Mouse (Mus musculus) hindbrain, embryonic 16.5 days (tissue): ENCODE measurements around the gene Tenm2. TPM values are rescaled to one million over a fixed set of nuclear protein-coding genes. Genes with fewer than 3 reads are reported as not detected.

ENCODE experiments used
- ATAC-seq: fragments of 200-750 bp; cut with Nextera tagmentation; 2 replicates; pipeline ENCODE4 v1.8.0; 2017; ENCODE audit warnings: moderate TSS enrichment, moderate library complexity
- H3K27ac ChIP-seq: fragments of 300-500 bp; sonication (generic); 2 replicates; pipeline ENCODE4 v1.5.1; 2014; ENCODE audit warnings: low read depth, mild to moderate bottlenecking, control low read depth, low read length, moderate library complexity
- H3K27me3 ChIP-seq: fragments of 300-500 bp; sonication (generic); replicated peaks from 2 replicates; pipeline ENCODE4 v1.6.1; 2014; ENCODE audit warnings: low read length; ENCODE audit not compliant: control insufficient read depth, insufficient read depth
- H3K36me3 ChIP-seq: fragments of 300-500 bp; sonication (generic); 2 replicates; pipeline ENCODE4 v1.6.1; 2014; ENCODE audit warnings: mild to moderate bottlenecking, low read length, moderate library complexity, mixed read lengths; ENCODE audit not compliant: control insufficient read depth, insufficient read depth
- H3K4me1 ChIP-seq: fragments of 300-500 bp; sonication (generic); 2 replicates; pipeline ENCODE4 v1.6.1; 2014; ENCODE audit warnings: low read depth, low read length; ENCODE audit not compliant: control insufficient read depth, insufficient read depth
- H3K4me2 ChIP-seq: fragments of 300-500 bp; sonication (generic); 2 replicates; pipeline ENCODE4 v1.6.1; 2014; ENCODE audit warnings: mild to moderate bottlenecking, low read length, control low read depth, moderate library complexity
- H3K4me3 ChIP-seq: fragments of 300-500 bp; sonication (generic); 2 replicates; pipeline ENCODE4 v1.5.1; 2014; ENCODE audit warnings: mild to moderate bottlenecking, low read length, control low read depth, moderate library complexity
- H3K9ac ChIP-seq: fragments of 300-500 bp; sonication (generic); 2 replicates; pipeline ENCODE4 v1.6.1; 2014; ENCODE audit warnings: low read depth, mild to moderate bottlenecking, control low read depth, low read length, moderate library complexity
- H3K9me3 ChIP-seq: fragments of 300-500 bp; sonication (generic); 2 replicates; pipeline ENCODE4 v1.6.1; 2014; ENCODE audit warnings: mild to moderate bottlenecking, low read length, moderate library complexity; ENCODE audit not compliant: control insufficient read depth
- WGBS: fragments of 180-500 bp; shearing (Covaris S2); extraction: QIAGEN DNeasy Blood & Tissue Kit; methylation state at CpG from one replicate; pipeline ENCODE4 v1.1.7; 2014; 5-methylcytosine and 5-hydroxymethylcytosine counted together
- polyA plus RNA-seq: library from polyadenylated mRNA; unstranded; fragments of >200 nt; fragmentation: Nextera tagmentation; extraction: Ambion mirVana; gene quantifications from 2 replicates; pipeline ENCODE4 v1.2.1, GENCODE M21; 2015

The Tenm2 gene
- polyA plus RNA-seq, 1 experiment from 2014 or later: 33.2 TPM

- 60% methylated on average over 2 of the region's 2 CpGs for WGBS
- H3K4me1 ChIP-seq: no peaks in the 10 kb centered on the region
- H3K4me2 ChIP-seq: no peak overlapping the region
- H3K4me3 ChIP-seq: no peak overlapping the region
- no peaks in the 10 kb centered on the region for H3K36me3 ChIP-seq
- no peak for ATAC-seq
- H3K27ac ChIP-seq: no peak overlapping the region
- H3K9me3 ChIP-seq: no peaks in the 10 kb centered on the region
- H3K9ac ChIP-seq: no peak overlapping the region
- no peaks in the 10 kb centered on the region for H3K27me3 ChIP-seq
These were observed 1243.9 kb downstream of the Tenm2 start for GRCm38 (mm10) chr11:35991846-35992245.

- Histone ChIP-seq H3K27ac (no peak overlapping the region), H3K4me3 (no peak overlapping the region), H3K9ac (no peak overlapping the region), H3K36me3 (no peaks in the 10 kb centered on the region), H3K4me1 (peaks cover 7% of the 10 kb centered on the region), H3K27me3 (no peaks in the 10 kb centered on the region), H3K9me3 (no peaks in the 10 kb centered on the region), H3K4me2 (no peak overlapping the region)
- ATAC-seq: no peak
- WGBS: 50% methylated on average over 4 of the region's 4 CpGs
These were observed 1245.8 kb downstream of the Tenm2 start for GRCm38 (mm10) chr11:35989967-35990366.

- Histone ChIP-seq H3K27me3 (no peaks in the 10 kb centered on the region), H3K9ac (peak overlapping the region; percentile 55), H3K9me3 (no peaks in the 10 kb centered on the region), H3K36me3 (no peaks in the 10 kb centered on the region), H3K4me2 (peak overlapping the region; percentile 52), H3K27ac (peak overlapping the region; percentile 36), H3K4me3 (peak overlapping the region; percentile 34), H3K4me1 (peaks cover 7% of the 10 kb centered on the region)
- peak; percentile 88 for ATAC-seq
- WGBS: under 1% methylated on average over 19 of the region's 19 CpGs
These were observed 1249.8 kb downstream of the Tenm2 start for GRCm38 (mm10) chr11:35985841-35986393.

DNA sequence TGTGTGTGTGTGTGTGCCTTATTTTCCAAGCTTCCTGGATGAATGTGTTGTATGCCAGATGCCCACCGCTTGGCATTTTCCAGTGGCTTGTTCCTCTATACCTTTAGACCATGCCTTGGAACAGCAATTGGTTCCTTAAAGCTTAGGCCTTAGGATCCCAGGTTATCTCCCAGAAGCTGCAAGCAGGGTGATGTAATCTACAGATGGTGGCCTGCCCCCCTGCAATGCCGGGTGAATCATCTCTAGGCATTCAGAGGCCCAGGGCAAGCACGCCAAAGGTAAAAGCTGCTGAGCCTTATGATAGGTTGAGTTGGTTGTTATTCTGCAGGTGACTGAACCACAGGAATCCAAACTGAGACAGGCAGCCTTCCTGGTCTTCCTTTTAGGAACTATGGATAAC, 1253.0 kb downstream of the Tenm2 start:
- 90% methylated on average over 3 of the region's 3 CpGs for WGBS
- no peak for ATAC-seq
- Histone ChIP-seq H3K4me3 (no peak overlapping the region), H3K27ac (no peak overlapping the region), H3K27me3 (no peaks in the 10 kb centered on the region), H3K9me3 (no peaks in the 10 kb centered on the region), H3K4me1 (peaks cover 23% of the 10 kb centered on the region), H3K36me3 (no peaks in the 10 kb centered on the region), H3K4me2 (no peak overlapping the region), H3K9ac (no peak overlapping the region)

DNA sequence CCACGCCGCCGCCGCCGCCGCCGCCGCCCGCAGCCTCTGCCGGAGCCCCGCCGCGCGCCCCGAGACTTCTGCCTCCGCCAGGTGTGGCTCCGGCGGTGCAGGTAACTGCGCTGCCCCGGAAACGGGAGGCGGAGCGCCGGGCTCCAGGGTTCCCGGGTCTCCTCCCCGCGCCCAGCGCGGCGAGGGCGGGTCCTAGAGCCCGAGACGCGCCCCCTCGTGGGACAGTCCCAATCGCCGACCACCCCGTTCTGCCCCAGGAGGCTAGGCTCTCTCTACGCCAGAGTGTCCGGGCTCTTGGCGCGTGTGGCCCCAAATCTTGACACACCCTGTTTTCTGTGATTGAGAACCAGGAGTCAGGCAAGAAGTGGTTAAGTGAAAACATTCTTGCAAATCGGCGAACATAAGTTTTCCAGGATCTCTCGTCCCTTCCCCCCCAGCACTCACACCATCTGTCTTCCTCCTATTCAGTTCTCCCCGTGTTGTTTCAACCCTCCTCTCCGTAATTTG, 1255.3 kb downstream of the Tenm2 start, which contains the start of gene Wwc1:
TSS of gene Wwc1 (minus strand) at position 117 of the 507 bp plus-strand sequence.
- Histone ChIP-seq H3K9ac (peak within 1 kb of the TSS; percentile 90), H3K27ac (peak within 1 kb of the TSS; percentile 77), H3K4me3 (peak within 1 kb of the TSS; percentile 86), H3K27me3 (no peaks in the 10 kb centered on the region), H3K9me3 (no peaks in the 10 kb centered on the region), H3K36me3 (no peaks in the 10 kb centered on the region), H3K4me1 (peaks cover 20% of the 10 kb centered on the region), H3K4me2 (peak within 1 kb of the TSS; percentile 91)
- WGBS: under 1% methylated on average over 40 of the region's 47 CpGs
- peak; percentile 69 for ATAC-seq

DNA sequence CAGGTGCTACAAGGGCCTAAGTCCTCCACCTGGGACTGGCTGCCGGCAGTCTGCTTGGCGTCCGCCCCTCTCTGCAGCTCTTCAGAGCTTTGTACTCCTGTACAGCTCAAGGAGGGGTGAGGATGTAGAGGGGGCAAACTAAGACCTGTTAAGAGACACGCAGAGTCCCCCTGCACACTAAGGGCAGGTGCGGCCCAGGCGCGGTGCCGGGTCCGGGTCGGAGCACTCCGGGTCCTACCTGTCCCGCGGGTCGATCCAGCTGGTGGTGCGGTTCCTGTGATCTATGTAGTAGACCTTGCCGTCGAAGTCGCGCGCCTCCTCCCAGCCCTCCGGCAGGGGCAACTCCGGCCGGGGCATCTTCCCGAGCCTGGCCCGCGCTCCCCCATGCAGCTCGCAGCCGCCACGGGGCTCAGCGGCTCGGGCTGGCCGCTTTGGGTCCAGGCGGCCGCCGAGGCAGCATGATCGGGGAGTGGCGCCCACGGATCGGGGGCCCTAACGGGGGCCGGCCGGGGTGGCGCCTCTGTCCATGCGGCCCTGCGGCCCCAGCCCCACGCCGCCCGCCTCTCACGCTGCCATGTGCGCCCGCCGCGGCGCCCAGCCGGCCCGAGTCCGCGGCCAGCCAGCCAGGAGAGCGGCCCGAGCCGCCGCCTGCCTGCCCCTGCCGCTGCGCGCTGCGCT, 1255.9 kb downstream of the Tenm2 start:
- H3K4me3 ChIP-seq: peak overlapping the region; percentile 86
- peak overlapping the region; percentile 77 for H3K27ac ChIP-seq
- peak; percentile 48 for ATAC-seq
- H3K9me3 ChIP-seq: no peaks in the 10 kb centered on the region
- peak overlapping the region; percentile 91 for H3K4me2 ChIP-seq
- peaks cover 20% of the 10 kb centered on the region for H3K4me1 ChIP-seq
- H3K36me3 ChIP-seq: no peaks in the 10 kb centered on the region
- H3K27me3 ChIP-seq: no peaks in the 10 kb centered on the region
- under 1% methylated on average over 42 of the region's 66 CpGs for WGBS
- H3K9ac ChIP-seq: peak overlapping the region; percentile 90

GRCm38 (mm10) chr11:35979266-35979732, 1256.5 kb downstream of the Tenm2 start:
- 2% methylated on average over 12 of the region's 12 CpGs for WGBS
- Histone ChIP-seq H3K4me3 (peak overlapping the region; percentile 86), H3K27ac (peak overlapping the region; percentile 77), H3K36me3 (no peaks in the 10 kb centered on the region), H3K27me3 (no peaks in the 10 kb centered on the region), H3K9ac (peak overlapping the region; percentile 90), H3K4me1 (peaks cover 20% of the 10 kb centered on the region), H3K4me2 (peak overlapping the region; percentile 91), H3K9me3 (no peaks in the 10 kb centered on the region)
- ATAC-seq: no peak; the same call in 1 of the 2 replicates

DNA sequence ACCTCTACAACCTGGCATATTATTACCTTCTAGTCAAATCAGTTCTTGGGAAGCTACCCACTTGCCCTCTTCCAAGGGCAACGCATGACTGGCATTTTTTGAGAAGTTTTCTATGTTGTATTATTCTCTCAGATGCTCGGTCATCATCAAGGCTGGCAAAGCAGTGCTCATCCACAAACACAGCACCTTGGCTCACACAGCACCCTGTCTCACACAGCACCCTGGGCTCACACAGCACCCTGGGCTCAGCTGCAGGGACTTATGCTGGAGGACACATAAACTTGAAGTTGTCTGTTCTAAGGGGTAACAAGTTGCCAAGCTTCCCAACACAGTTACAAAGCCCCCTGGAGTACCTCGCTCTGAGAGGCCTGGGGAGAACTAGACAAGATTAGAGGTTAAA, 1258.0 kb downstream of the Tenm2 start:
- H3K27me3 ChIP-seq: no peaks in the 10 kb centered on the region
- H3K4me1 ChIP-seq: peaks cover 25% of the 10 kb centered on the region
- no peak overlapping the region for H3K27ac ChIP-seq
- H3K4me2 ChIP-seq: peak overlapping the region; percentile 91
- WGBS: 79% methylated on average over 3 of the region's 3 CpGs
- H3K9me3 ChIP-seq: no peaks in the 10 kb centered on the region
- no peak overlapping the region for H3K4me3 ChIP-seq
- ATAC-seq: no peak
- no peaks in the 10 kb centered on the region for H3K36me3 ChIP-seq
- 0 out of 2 replicates have a peak overlapping the region, but pooled peaks have one; percentile 2 for H3K9ac ChIP-seq

DNA sequence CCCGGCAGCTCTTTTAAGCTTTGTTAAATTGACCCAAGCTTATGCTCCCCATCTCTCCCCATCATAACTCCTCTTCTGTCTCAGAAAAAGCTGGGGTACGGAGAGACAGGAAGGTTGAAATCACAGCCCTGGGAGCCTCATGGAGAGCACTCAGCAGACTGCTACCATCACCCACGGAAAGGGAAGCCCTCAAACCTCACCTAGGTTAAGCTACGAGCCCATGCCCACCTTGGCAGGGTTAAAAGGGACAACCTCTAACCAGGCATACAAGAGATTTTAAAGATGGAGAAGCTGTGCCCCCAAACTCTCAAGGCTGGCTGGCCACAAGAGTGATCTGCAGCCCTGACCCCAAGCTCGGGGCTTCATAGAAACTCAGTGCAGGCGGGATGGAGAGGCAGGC, 1258.7 kb downstream of the Tenm2 start:
- H3K9ac ChIP-seq: peak overlapping the region; percentile 40; the same call in 1 of the 2 replicates
- no peak overlapping the region for H3K4me3 ChIP-seq
- no peaks in the 10 kb centered on the region for H3K27me3 ChIP-seq
- no peaks in the 10 kb centered on the region for H3K36me3 ChIP-seq
- H3K27ac ChIP-seq: peak overlapping the region; percentile 37; the same call in 1 of the 2 replicates
- no peaks in the 10 kb centered on the region for H3K9me3 ChIP-seq
- H3K4me1 ChIP-seq: peaks cover 29% of the 10 kb centered on the region
- 50% methylated on average over 6 of the region's 6 CpGs for WGBS
- H3K4me2 ChIP-seq: peak overlapping the region; percentile 91
- ATAC-seq: no peak
